Mouse (Mus musculus) adrenal gland (tissue): ENCODE measurements around the gene Pax9.

Experiments used
- intact Hi-C: fragments of 180-260 bp; cut with DNase I; formaldehyde crosslinking; loops from one replicate; pipeline ENCODE4 v1.15.1; 2025

Pax9 gene

GRCm38 (mm10) chr12:56697011-56697740 lies 5.6 kb downstream of the Pax9 start:
- intact Hi-C loops: no loop called here

- intact Hi-C loops: no loop called here
Measured at GRCm38 (mm10) chr12:56697785-56698184, 6.2 kb downstream of the Pax9 start.

GRCm38 (mm10) chr12:56698191-56698980 lies 6.8 kb downstream of the Pax9 start:
- intact Hi-C loops: no loop called here

- intact Hi-C loops: no loop called here
Measured at GRCm38 (mm10) chr12:56699351-56699750, 7.8 kb downstream of the Pax9 start.

- intact Hi-C loops: no loop called here
Measured at GRCm38 (mm10) chr12:56699915-56700900, 8.6 kb downstream of the Pax9 start.

GRCm38 (mm10) chr12:56701004-56701403 lies 9.4 kb downstream of the Pax9 start:
- intact Hi-C loops: no loop called here

- intact Hi-C loops: no loop called here
Measured at GRCm38 (mm10) chr12:56717971-56718706, 26.6 kb downstream of the Pax9 start.

- intact Hi-C loops: no loop called here
Measured at GRCm38 (mm10) chr12:56718707-56719051, 27.1 kb downstream of the Pax9 start.

GRCm38 (mm10) chr12:56727631-56728030 lies 36.1 kb downstream of the Pax9 start:
- intact Hi-C loops: no loop called here

- intact Hi-C loops: no loop called here
Measured at GRCm38 (mm10) chr12:56737104-56737503, 45.5 kb downstream of the Pax9 start.
